Mouse (Mus musculus) heart, adult 2 months (tissue): ENCODE data around the gene Mum1.

Experiments used
- CTCF ChIP-seq: fragments of 200-600 bp; IDR thresholded peaks from 2 replicates; pipeline ENCODE4 v1.8.1; 2022; ENCODE audit warnings: antibody characterized with exemption, mild to moderate bottlenecking, moderate library complexity
- EP300 ChIP-seq: fragments of 200-500 bp; IDR thresholded peaks from 2 replicates; pipeline ENCODE4 v1.6.1; 2011; ENCODE audit warnings: low read depth, low read length, control low read depth; ENCODE audit not compliant: insufficient read depth
- POLR2A ChIP-seq: fragments of 200-500 bp; IDR thresholded peaks from 2 replicates; pipeline ENCODE4 v1.6.1; 2011; ENCODE audit warnings: mild to moderate bottlenecking, low read depth, low read length, control low read depth; ENCODE audit not compliant: insufficient read depth

DNA sequence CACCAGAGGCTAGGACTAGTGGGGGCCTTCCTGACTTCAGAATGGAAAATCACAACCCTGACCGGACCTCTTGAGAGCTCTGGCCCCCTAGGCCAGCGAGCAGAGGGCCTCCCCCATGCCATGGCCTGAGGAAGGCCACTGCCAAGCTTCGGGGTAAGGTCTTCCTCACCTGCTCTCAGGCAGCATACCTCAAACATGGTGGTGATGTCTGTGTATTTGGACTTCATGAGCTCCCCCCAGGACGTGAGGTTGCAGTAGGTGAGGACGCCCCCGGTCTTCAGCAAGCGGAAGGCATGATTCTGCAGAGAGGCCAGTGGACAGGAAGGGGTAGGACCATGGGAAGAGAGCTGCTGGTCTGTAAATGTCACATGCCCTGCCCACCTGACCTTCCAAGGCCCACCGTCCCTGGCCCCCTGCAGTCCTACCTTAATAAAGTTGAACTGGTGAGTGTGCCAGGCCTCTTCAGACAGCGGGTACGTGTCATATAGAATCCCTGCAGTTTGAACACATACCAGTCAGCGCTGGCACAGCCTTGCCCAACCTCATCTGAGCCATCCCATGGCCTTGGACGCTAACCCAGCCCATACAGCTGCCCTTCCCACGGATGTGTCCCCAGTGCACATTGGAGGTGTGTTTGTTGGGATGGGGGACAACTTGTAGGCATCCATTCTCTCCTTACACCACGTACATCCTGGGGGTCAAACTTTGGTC is 32.7 kb downstream of the Mum1 start:
- TF ChIP-seq POLR2A (no peak), CTCF (no peak), EP300 (no peak)
